Mouse (Mus musculus) embryonic fibroblast, embryonic 13.5 days (primary cell): ENCODE measurements around the gene Acss3.

Experiments
- CTCF ChIP-seq: IDR thresholded peaks from 2 replicates; pipeline ENCODE4 v1.5.1; 2011; ENCODE audit warnings: mild to moderate bottlenecking, control low read depth, low read length, moderate library complexity, borderline replicate concordance; ENCODE audit not compliant: insufficient read depth
- POLR2A ChIP-seq: IDR thresholded peaks from 2 replicates; pipeline ENCODE4 v1.6.1; 2011; ENCODE audit warnings: low read depth, mild to moderate bottlenecking, control low read depth, low read length, moderate library complexity

DNA sequence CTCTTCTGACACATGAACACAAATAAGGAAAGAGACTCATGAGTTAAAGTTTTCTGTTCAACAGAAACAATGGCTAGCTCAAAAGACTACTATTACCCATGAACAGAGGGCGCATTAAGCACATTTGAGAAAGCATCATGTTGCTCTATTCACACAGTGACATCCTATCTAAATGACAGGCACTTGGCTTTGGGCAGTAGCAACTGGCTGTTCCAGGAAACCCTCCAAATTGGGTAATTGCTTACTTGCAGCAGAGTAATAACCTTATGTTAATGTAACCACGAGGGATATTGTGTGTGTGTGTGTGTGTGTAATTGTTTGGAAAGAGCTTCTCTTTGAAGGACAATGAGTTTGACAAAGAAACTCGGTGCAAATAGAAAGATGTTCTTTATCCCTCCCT is 29.0 kb downstream of the Acss3 start:
- TF ChIP-seq CTCF = no peak
- no peak for TF ChIP-seq POLR2A
